Mouse (Mus musculus) MEL (cell line): ENCODE results near the gene Dlx3. TPM values are rescaled to one million over a fixed set of nuclear protein-coding genes. Genes with fewer than 3 reads are reported as not detected.

ENCODE experiments used
- DNase-seq: peaks from one replicate; pipeline ENCODE4 v3.0.0; 2011; ENCODE audit warnings: low read depth, low spot score
- H3K27ac ChIP-seq: 2 replicates; pipeline ENCODE4 v1.5.1; 2012; ENCODE audit warnings: low read depth, mild to moderate bottlenecking, control low read depth, low read length, moderate library complexity; ENCODE audit not compliant: control insufficient read depth
- H3K27me3 ChIP-seq, 2 experiments: fragments of 150-350 bp in 1 of 2; sonication (generic) in 1 of 2; 2 replicates each; pipeline ENCODE4 v1.6.1; 2012; ENCODE audit warnings: low read length in 2 of 2, mild to moderate bottlenecking in 2 of 2, improper control_type of control experiment in 1 of 2, moderate library complexity in 1 of 2; ENCODE audit not compliant: insufficient read depth in 2 of 2, control insufficient read depth in 1 of 2
- H3K36me3 ChIP-seq, 2 experiments: 2 replicates each; pipeline ENCODE4 v1.6.1; 2012 to 2014; ENCODE audit warnings: low read length in 2 of 2, improper control_type of control experiment in 1 of 2, inconsistent platforms in 1 of 2, mild to moderate bottlenecking in 1 of 2; ENCODE audit not compliant: insufficient read depth in 2 of 2, control insufficient read depth in 1 of 2
- H3K4me1 ChIP-seq, 2 experiments: fragments of 150-350 bp in 1 of 2; sonication (generic) in 1 of 2; 2 replicates each; pipeline ENCODE4 v1.6.1; 2012; ENCODE audit warnings: low read length in 2 of 2, improper control_type of control experiment in 1 of 2, mild to moderate bottlenecking in 1 of 2; ENCODE audit not compliant: insufficient read depth in 2 of 2, control insufficient read depth in 1 of 2
- H3K4me3 ChIP-seq, 2 experiments: fragments of 150-350 bp in 1 of 2; sonication (generic) in 1 of 2; 2 replicates each; pipeline ENCODE4 v1.5.1; 2012; ENCODE audit warnings: low read depth in 2 of 2, low read length in 2 of 2, mild to moderate bottlenecking in 2 of 2, moderate library complexity in 2 of 2, control low read depth in 1 of 2, improper control_type of control experiment in 1 of 2; ENCODE audit not compliant: control insufficient read depth in 1 of 2, insufficient read depth in 1 of 2
- H3K79me2 ChIP-seq: 2 replicates; pipeline ENCODE4 v1.6.1; 2012; ENCODE audit warnings: mild to moderate bottlenecking, low read length, moderate library complexity; ENCODE audit not compliant: control insufficient read depth, poor library complexity, insufficient read depth
- H3K9ac ChIP-seq: 2 replicates; pipeline ENCODE4 v1.6.1; 2012; ENCODE audit warnings: low read depth, mild to moderate bottlenecking, control low read depth, low read length, moderate library complexity; ENCODE audit not compliant: control insufficient read depth, poor library complexity, severe bottlenecking
- H3K9me3 ChIP-seq: fragments of 150-350 bp; sonication (generic); replicated peaks from 2 replicates; pipeline ENCODE4 v1.6.1; 2012; ENCODE audit warnings: mild to moderate bottlenecking, low read length, improper control_type of control experiment, moderate library complexity; ENCODE audit not compliant: insufficient read depth
- BHLHE40 ChIP-seq: IDR thresholded peaks from 2 replicates; pipeline ENCODE4 v1.6.1; 2012; ENCODE audit warnings: low read depth, mild to moderate bottlenecking, inconsistent platforms, low read length, improper control_type of control experiment, borderline replicate concordance
- CHD1 ChIP-seq: IDR thresholded peaks from 2 replicates; pipeline ENCODE4 v1.6.1; 2012; ENCODE audit warnings: low read depth, mild to moderate bottlenecking, inconsistent platforms, low read length, improper control_type of control experiment
- ELF1 ChIP-seq: IDR thresholded peaks from 2 replicates; pipeline ENCODE4 v1.6.1; 2014; ENCODE audit warnings: low read depth, mild to moderate bottlenecking, inconsistent platforms, low read length, improper control_type of control experiment, moderate library complexity
- GATA1 ChIP-seq: IDR thresholded peaks from 2 replicates; pipeline ENCODE4 v1.6.1; 2011; ENCODE audit warnings: low read depth, low read length, improper control_type of control experiment
- MXI1 ChIP-seq: IDR thresholded peaks from 2 replicates; pipeline ENCODE4 v1.6.1; 2011; ENCODE audit warnings: mild to moderate bottlenecking, low read depth, low read length, improper control_type of control experiment
- ZC3H11A ChIP-seq: IDR thresholded peaks from 2 replicates; pipeline ENCODE4 v1.6.1; 2012; ENCODE audit warnings: low read depth, mild to moderate bottlenecking, inconsistent platforms, low read length, improper control_type of control experiment
- ZKSCAN1 ChIP-seq: IDR thresholded peaks from 2 replicates; pipeline ENCODE4 v1.6.1; 2012; ENCODE audit warnings: low read depth, mild to moderate bottlenecking, inconsistent platforms, low read length, improper control_type of control experiment, moderate library complexity
- ZMIZ1 ChIP-seq: IDR thresholded peaks from 2 replicates; pipeline ENCODE4 v1.6.1; 2012; ENCODE audit warnings: low read depth, mild to moderate bottlenecking, inconsistent platforms, low read length, improper control_type of control experiment, moderate library complexity
- polyA plus RNA-seq, 2 experiments: library from polyadenylated mRNA; stranded (reverse) in 1 of 2; unstranded in 1 of 2; fragments of >175 nt in 1 of 2; fragments of >200 nt in 1 of 2; gene quantifications; 2 replicates each; pipeline versions ENCODE4 v1.2.1 to v1.2.4; 2012; ENCODE audit warnings: low replicate concordance in 2 of 2, low read depth in 1 of 2; ENCODE audit not compliant: insufficient read length in 2 of 2, insufficient read depth in 1 of 2, missing spikeins in 1 of 2
- total RNA-seq: library from RNA; depleted of rRNA; stranded (reverse); fragments of 300-350 nt; gene quantifications from 2 replicates; pipeline ENCODE4 v1.2.3, GENCODE M21; 2012

Gene Dlx3
- total and polyA plus RNA-seq, 3 experiments: not detected

DNA sequence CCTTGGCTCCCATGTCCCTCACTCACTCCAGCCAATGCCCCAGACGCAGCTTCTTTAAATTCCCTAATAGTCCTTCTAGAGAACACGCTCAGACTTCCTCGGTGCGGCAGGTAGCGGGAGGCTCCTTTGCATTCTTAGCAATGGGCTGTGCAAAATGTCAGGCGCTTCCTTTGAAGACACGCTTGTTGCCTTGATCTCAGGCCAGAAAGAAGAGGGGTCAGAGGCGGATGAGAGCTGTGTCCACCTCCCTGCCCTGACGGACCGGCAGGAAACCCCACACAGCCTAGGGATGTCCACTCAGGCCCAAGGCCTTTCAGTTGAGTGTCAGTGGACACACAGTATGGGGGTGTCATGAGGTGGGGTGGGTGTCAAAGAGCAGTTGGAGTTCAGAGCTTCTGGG, 24.3 kb upstream of the Dlx3 start:
- Histone ChIP-seq H3K27me3 (peaks cover 7 to 17% of the 10 kb centered on the region in 2 experiments), H3K79me2 (no peaks in the 10 kb centered on the region), H3K4me3 (no peak overlapping the region), H3K9ac (no peak overlapping the region), H3K36me3 (no peaks in the 10 kb centered on the region), H3K27ac (no peak overlapping the region), H3K4me1 (no peaks in the 10 kb centered on the region), H3K9me3 (no peaks in the 10 kb centered on the region)
- TF ChIP-seq ZC3H11A: no peak
- no peak for DNase-seq

DNA sequence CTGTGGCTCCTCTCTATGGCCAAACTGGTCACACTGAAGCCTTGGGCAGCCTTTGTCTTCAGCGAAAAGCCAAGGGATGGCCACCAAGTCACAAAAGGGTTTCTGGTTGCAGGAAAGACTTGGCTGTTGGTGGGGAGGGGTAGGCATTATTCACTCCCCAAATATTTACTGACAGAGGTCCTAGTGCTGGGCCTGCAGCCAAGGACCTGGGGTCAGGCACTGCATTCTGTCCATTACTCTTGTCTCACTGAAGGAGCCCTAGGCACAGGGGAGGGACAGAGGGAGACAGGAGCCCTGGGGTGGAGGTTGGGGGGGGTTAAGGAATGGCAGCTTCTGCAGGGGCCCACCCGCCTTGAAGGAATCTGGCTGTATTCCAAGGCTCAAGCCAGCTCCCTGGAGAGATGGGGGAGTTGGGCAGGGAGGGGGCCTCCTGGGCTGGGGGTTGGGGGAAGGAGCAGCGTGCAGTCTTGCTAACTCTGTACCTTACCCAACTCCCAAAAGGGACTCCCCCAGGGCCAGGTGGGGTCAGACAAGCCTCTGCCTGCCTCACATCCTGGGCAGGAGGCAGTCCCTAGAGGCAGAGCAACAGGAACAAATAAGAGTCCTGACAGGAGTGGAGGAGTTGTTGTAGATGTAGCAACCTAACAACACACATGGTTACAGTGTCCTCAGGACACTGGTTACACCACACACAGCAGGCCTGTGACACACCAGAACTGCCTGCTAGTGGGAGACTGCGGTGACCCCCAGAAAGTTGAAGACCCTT, 23.1 kb upstream of the Dlx3 start:
- Histone ChIP-seq H3K9me3 (no peaks in the 10 kb centered on the region), H3K4me3 (no peak overlapping the region), H3K4me1 (no peaks in the 10 kb centered on the region), H3K9ac (no peak overlapping the region), H3K27ac (no peak overlapping the region), H3K27me3 (peaks cover 7 to 18% of the 10 kb centered on the region in 2 experiments), H3K79me2 (no peaks in the 10 kb centered on the region), H3K36me3 (no peaks in the 10 kb centered on the region)
- TF ChIP-seq GATA1 (no peak), MXI1 (no peak), ELF1 (no peak)
- DNase-seq: no peak

DNA sequence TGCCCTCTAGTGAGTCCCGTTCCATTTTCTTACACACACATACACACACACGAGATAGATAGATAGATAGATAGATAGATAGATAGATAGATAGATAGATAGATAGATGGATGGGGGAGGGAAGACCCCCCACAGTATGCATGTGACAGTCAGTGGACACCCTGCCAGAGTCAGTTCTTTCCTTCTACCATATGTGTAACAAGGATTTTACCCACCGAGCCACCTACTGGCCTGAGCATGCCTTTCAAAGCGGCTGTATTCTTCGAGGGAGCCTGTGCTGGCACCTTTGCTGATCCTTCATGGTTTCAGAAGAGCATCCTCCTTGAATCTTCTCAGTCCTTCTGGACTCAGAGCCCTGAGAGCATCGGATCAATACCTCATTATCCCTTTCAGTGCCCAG, 22.0 kb upstream of the Dlx3 start:
- TF ChIP-seq ZMIZ1 (no peak), CHD1 (no peak), BHLHE40 (no peak), ZKSCAN1 (no peak)
- TF ChIP-seq, all 39 proteins: peak for 0
- Histone ChIP-seq H3K27ac (no peak overlapping the region), H3K79me2 (no peaks in the 10 kb centered on the region), H3K4me1 (no peaks in the 10 kb centered on the region), H3K9me3 (no peaks in the 10 kb centered on the region), H3K4me3 (no peak overlapping the region), H3K9ac (no peak overlapping the region), H3K36me3 (no peaks in the 10 kb centered on the region), H3K27me3 (peaks cover 7 to 13% of the 10 kb centered on the region in 2 experiments)
- no peak for DNase-seq
